Mouse (Mus musculus): ENCODE data around the gene Ap3s2. TPM values are rescaled to one million over a fixed set of nuclear protein-coding genes. Genes with fewer than 3 reads are reported as not detected.

Gene Ap3s2
- 27.7 and 28.1 TPM in 2 replicates for polyA plus RNA-seq (2014; fragmentation: Nextera tagmentation; extraction: Ambion mirVana)

DNA sequence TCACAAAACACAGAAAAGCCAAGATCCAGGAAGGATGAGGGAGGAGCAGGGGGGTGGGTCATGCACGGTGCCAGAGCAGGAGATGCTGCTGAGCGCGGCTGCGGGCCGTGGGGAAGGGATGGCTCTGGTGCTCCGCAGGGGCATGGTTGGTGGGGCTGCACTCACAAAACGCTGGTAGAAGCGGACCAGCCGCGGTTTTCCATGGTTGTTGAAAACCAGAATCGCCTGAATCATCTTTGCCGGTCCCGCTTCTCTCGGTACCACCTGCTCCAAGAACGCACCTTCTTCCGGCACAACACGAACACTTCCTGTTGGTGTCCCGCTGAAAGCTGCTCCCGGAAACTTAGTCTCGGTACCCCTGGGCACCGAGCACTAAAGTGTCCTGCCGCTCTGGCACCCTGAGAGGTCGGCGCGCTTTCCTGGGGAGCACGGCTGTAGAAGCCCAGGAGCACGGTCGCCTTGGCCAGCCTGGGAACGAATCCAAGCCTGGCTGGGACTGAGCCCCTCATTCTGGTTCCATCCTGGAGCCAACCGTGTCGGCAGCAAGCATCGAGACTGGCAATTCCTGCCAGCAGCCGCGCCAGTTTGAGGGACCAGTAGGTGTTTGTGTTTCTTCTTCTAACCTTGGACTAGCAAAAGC, at the start of gene Ap3s2:
Gene Ap3s2 (minus strand): TSS at position 306 of the 640 bp plus-strand sequence.
- Histone ChIP-seq H3K9me3 (ENCODE audit: control insufficient read depth, low read length) (no peaks in the 10 kb centered on the region), H3K4me1 (ENCODE audit: control insufficient read depth in 2 of 2, insufficient read depth in 2 of 2, low read length in 2 of 2) (peaks cover 0 to 11% of the 10 kb centered on the region in 2 experiments; a peak in 2 of 4 replicates), H3K27me3 (ENCODE audit: control insufficient read depth, insufficient read depth, low read length) (no peaks in the 10 kb centered on the region), H3K9ac (ENCODE audit: low read length) (peak within 1 kb of the TSS; percentile 90), H3K4me2 (ENCODE audit: low read length) (peak within 1 kb of the TSS; percentile 78), H3K36me3 (ENCODE audit: control insufficient read depth, insufficient read depth, low read length) (peaks cover 9% of the 10 kb centered on the region; the same call in 1 of the 2 replicates), H3K4me3 (ENCODE audit: control insufficient read depth in 1 of 2, insufficient read depth in 1 of 2, low read depth in 1 of 2, low read length in 2 of 2) (peak within 1 kb of the TSS; percentile 61 to 85), H3K27ac (replicated peaks in 1 of 2; ENCODE audit: control insufficient read depth in 1 of 2, insufficient read depth in 1 of 2, low read depth in 2 of 2, low read length in 2 of 2) (peak within 1 kb of the TSS; percentile 77 to 83)
- peak; percentile 89 for ATAC-seq (ENCODE audit: insufficient number of reproducible peaks, insufficient read depth, low FRiP score, low read depth)
- WGBS, result under 1% methylated on average over 34 of the region's 34 CpGs

DNA sequence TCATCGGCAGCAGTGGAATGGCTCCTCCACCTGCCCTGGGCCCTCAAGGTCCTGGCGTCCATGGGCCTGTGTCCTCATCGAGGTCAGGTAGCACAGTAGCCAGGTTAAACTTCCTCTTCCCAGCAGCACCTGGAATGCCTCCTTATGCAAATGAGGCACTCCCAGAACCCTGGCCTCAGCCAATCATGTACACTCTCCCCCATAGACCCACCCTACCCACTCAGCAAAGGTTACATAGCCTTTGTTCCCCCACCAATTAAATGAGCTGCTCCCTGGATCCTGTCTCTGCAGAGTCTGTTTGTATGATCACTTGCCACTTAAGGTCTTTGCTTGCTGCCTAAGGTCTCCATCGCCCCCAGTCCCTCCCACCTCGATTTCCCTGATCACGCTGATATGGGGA, 47.9 kb upstream of the Ap3s2 start:
- ATAC-seq (ENCODE audit: insufficient number of reproducible peaks, insufficient read depth, low FRiP score, low read depth), result no peak
- Histone ChIP-seq H3K4me2 (ENCODE audit: low read length) (no peak overlapping the region), H3K9me3 (ENCODE audit: control insufficient read depth, low read length) (no peaks in the 10 kb centered on the region), H3K9ac (ENCODE audit: low read length) (no peak overlapping the region), H3K4me3 (ENCODE audit: control insufficient read depth in 1 of 2, insufficient read depth in 1 of 2, low read depth in 1 of 2, low read length in 2 of 2) (no peak overlapping the region), H3K4me1 (ENCODE audit: control insufficient read depth in 2 of 2, insufficient read depth in 2 of 2, low read length in 2 of 2) (no peaks in the 10 kb centered on the region), H3K27me3 (ENCODE audit: control insufficient read depth, insufficient read depth, low read length) (no peaks in the 10 kb centered on the region), H3K36me3 (ENCODE audit: control insufficient read depth, insufficient read depth, low read length) (no peaks in the 10 kb centered on the region), H3K27ac (replicated peaks in 1 of 2; ENCODE audit: control insufficient read depth in 1 of 2, insufficient read depth in 1 of 2, low read depth in 2 of 2, low read length in 2 of 2) (no peak overlapping the region)
- 75% methylated on average over 6 of the region's 6 CpGs for WGBS

DNA sequence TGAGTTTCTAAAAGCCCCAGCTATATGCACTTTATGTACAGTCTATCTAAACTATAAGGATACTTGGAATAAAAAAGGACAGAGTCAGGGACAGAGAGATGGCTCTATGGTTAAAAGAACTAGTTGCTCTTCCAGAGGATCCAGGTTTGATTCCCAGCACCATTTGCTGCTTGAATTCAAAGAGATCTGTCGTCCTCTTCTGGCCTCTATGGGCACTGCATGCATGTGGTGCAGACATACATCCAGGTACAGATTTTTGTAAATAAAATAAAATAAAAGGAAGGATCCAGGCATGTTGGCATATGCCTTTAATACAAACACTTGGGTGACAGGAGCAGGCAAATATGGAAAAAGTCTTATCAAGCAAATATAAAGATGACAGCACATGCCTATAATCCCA, 41.2 kb upstream of the Ap3s2 start:
- H3K4me3 ChIP-seq (ENCODE audit: control insufficient read depth in 1 of 2, insufficient read depth in 1 of 2, low read depth in 1 of 2, low read length in 2 of 2), result no peak overlapping the region
- H3K9me3 ChIP-seq (ENCODE audit: control insufficient read depth, low read length), result no peaks in the 10 kb centered on the region
- H3K27ac ChIP-seq (replicated peaks in 1 of 2; ENCODE audit: control insufficient read depth in 1 of 2, insufficient read depth in 1 of 2, low read depth in 2 of 2, low read length in 2 of 2), result no peak overlapping the region
- H3K4me2 ChIP-seq (ENCODE audit: low read length), result no peak overlapping the region
- no peaks in the 10 kb centered on the region for H3K36me3 ChIP-seq (ENCODE audit: control insufficient read depth, insufficient read depth, low read length)
- no peak for ATAC-seq (ENCODE audit: insufficient number of reproducible peaks, insufficient read depth, low FRiP score, low read depth)
- 54% methylated on average over 1 of the region's 1 CpGs for WGBS
- H3K27me3 ChIP-seq (ENCODE audit: control insufficient read depth, insufficient read depth, low read length), result no peaks in the 10 kb centered on the region
- H3K4me1 ChIP-seq (ENCODE audit: control insufficient read depth in 2 of 2, insufficient read depth in 2 of 2, low read length in 2 of 2), result no peaks in the 10 kb centered on the region
- H3K9ac ChIP-seq (ENCODE audit: low read length), result no peak overlapping the region

- no peaks in the 10 kb centered on the region for H3K4me1 ChIP-seq (ENCODE audit: control insufficient read depth in 2 of 2, insufficient read depth in 2 of 2, low read length in 2 of 2)
- no peak overlapping the region for H3K9ac ChIP-seq (ENCODE audit: low read length)
- no peaks in the 10 kb centered on the region for H3K27me3 ChIP-seq (ENCODE audit: control insufficient read depth, insufficient read depth, low read length)
- no peak overlapping the region for H3K27ac ChIP-seq (replicated peaks in 1 of 2; ENCODE audit: control insufficient read depth in 1 of 2, insufficient read depth in 1 of 2, low read depth in 2 of 2, low read length in 2 of 2)
- H3K4me2 ChIP-seq (ENCODE audit: low read length), result no peak overlapping the region
- no peak overlapping the region for H3K4me3 ChIP-seq (ENCODE audit: control insufficient read depth in 1 of 2, insufficient read depth in 1 of 2, low read depth in 1 of 2, low read length in 2 of 2)
- no peak for ATAC-seq (ENCODE audit: insufficient number of reproducible peaks, insufficient read depth, low FRiP score, low read depth)
- H3K9me3 ChIP-seq (ENCODE audit: control insufficient read depth, low read length), result no peaks in the 10 kb centered on the region
- WGBS, result 90% methylated on average over 1 of the region's 1 CpGs
- no peaks in the 10 kb centered on the region for H3K36me3 ChIP-seq (ENCODE audit: control insufficient read depth, insufficient read depth, low read length)
Observed at GRCm38 (mm10) chr7:79956131-79956530, 35.7 kb upstream of the Ap3s2 start.

DNA sequence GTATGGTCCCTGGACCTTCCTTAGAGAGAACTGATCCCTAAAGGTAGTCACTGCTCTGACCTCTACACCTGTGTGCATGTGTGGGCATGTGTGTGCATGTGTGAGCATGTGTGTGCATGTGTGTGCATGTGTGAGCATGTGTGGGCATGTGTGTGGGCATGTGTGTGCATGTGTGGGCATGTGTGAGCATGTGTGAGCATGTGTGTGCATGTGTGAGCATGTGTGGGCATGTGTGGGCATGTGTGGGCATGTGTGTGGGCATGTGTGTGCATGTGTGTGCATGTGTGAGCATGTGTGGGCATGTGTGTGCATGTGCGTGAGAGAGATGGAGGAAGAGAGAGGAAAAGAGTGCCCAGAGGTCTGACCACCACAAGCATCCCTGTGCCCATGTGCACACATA, 34.4 kb upstream of the Ap3s2 start:
- Histone ChIP-seq H3K4me2 (ENCODE audit: low read length) (no peak overlapping the region), H3K27ac (replicated peaks in 1 of 2; ENCODE audit: control insufficient read depth in 1 of 2, insufficient read depth in 1 of 2, low read depth in 2 of 2, low read length in 2 of 2) (no peak overlapping the region), H3K4me1 (ENCODE audit: control insufficient read depth in 2 of 2, insufficient read depth in 2 of 2, low read length in 2 of 2) (no peaks in the 10 kb centered on the region), H3K9me3 (ENCODE audit: control insufficient read depth, low read length) (no peaks in the 10 kb centered on the region), H3K9ac (ENCODE audit: low read length) (no peak overlapping the region), H3K36me3 (ENCODE audit: control insufficient read depth, insufficient read depth, low read length) (no peaks in the 10 kb centered on the region), H3K4me3 (ENCODE audit: control insufficient read depth in 1 of 2, insufficient read depth in 1 of 2, low read depth in 1 of 2, low read length in 2 of 2) (no peak overlapping the region), H3K27me3 (ENCODE audit: control insufficient read depth, insufficient read depth, low read length) (no peaks in the 10 kb centered on the region)
- 94% methylated on average over 1 of the region's 1 CpGs for WGBS
- no peak for ATAC-seq (ENCODE audit: insufficient number of reproducible peaks, insufficient read depth, low FRiP score, low read depth)

DNA sequence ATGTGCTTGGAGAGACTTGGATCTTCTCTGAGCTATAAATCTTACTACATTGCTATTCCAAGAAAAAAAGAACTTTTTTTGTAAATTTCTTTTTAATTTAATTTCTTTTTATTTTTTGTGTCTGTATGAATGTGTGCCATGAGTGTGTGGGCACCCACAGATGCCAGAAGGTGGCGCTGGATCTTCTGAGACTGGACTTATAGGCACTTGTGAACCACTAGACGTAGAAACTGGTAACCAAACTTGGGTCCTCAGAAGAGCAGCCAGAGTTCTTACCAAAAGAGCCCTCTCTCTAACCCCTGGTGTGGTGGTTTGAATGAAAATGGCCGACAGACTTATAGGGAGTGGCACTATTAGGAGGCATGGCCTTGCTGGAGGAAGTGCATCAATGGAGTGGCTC, 30.6 kb upstream of the Ap3s2 start:
- no peak overlapping the region for H3K9ac ChIP-seq (ENCODE audit: low read length)
- 73% methylated on average over 3 of the region's 3 CpGs for WGBS

DNA sequence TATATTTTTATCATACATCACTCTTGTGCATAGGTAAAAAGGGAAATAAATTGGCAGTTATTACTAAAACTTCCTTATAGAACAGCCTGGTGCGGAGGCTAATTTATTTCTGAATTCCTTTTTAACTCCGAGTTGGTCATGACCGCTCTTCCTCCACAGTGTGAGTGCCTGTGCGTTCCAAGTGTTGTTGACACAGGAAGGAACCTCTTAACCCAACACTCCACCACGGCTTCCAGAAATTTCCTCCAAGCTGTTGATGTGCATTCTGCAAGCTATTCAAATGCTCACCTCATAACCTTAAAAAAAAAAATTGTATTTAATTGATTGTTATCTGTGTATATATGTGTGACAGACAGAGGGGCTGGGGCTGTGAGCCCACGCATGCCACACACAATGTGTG, 29.8 kb upstream of the Ap3s2 start:
- Histone ChIP-seq H3K4me2 (ENCODE audit: low read length) (no peak overlapping the region), H3K9ac (ENCODE audit: low read length) (no peak overlapping the region), H3K9me3 (ENCODE audit: control insufficient read depth, low read length) (no peaks in the 10 kb centered on the region), H3K4me3 (ENCODE audit: control insufficient read depth in 1 of 2, insufficient read depth in 1 of 2, low read depth in 1 of 2, low read length in 2 of 2) (no peak overlapping the region), H3K4me1 (ENCODE audit: control insufficient read depth in 2 of 2, insufficient read depth in 2 of 2, low read length in 2 of 2) (no peaks in the 10 kb centered on the region), H3K27me3 (ENCODE audit: control insufficient read depth, insufficient read depth, low read length) (no peaks in the 10 kb centered on the region), H3K36me3 (ENCODE audit: control insufficient read depth, insufficient read depth, low read length) (no peaks in the 10 kb centered on the region), H3K27ac (replicated peaks in 1 of 2; ENCODE audit: control insufficient read depth in 1 of 2, insufficient read depth in 1 of 2, low read depth in 2 of 2, low read length in 2 of 2) (no peak overlapping the region)
- WGBS, result 71% methylated on average over 6 of the region's 6 CpGs
- no peak for ATAC-seq (ENCODE audit: insufficient number of reproducible peaks, insufficient read depth, low FRiP score, low read depth)

More for the DNA sequence above, 30.6 kb upstream of the Ap3s2 start:
- no peaks in the 10 kb centered on the region for H3K4me1 ChIP-seq (ENCODE audit: control insufficient read depth in 2 of 2, insufficient read depth in 2 of 2, low read length in 2 of 2)
- H3K36me3 ChIP-seq (ENCODE audit: control insufficient read depth, insufficient read depth, low read length), result no peaks in the 10 kb centered on the region
- no peak overlapping the region for H3K4me2 ChIP-seq (ENCODE audit: low read length)
- no peak overlapping the region for H3K4me3 ChIP-seq (ENCODE audit: control insufficient read depth in 1 of 2, insufficient read depth in 1 of 2, low read depth in 1 of 2, low read length in 2 of 2)
- no peaks in the 10 kb centered on the region for H3K27me3 ChIP-seq (ENCODE audit: control insufficient read depth, insufficient read depth, low read length)
- no peak overlapping the region for H3K27ac ChIP-seq (replicated peaks in 1 of 2; ENCODE audit: control insufficient read depth in 1 of 2, insufficient read depth in 1 of 2, low read depth in 2 of 2, low read length in 2 of 2)
- H3K9me3 ChIP-seq (ENCODE audit: control insufficient read depth, low read length), result no peaks in the 10 kb centered on the region
- no peak for ATAC-seq (ENCODE audit: insufficient number of reproducible peaks, insufficient read depth, low FRiP score, low read depth)

Data from heart, embryonic 14.5 days (tissue).